Mouse (Mus musculus) forebrain, embryonic 16.5 days (tissue): ENCODE measurements around the gene Cd68. TPM values are rescaled to one million over a fixed set of nuclear protein-coding genes. Genes with fewer than 3 reads are reported as not detected.
A peak's percentile ranks its signal among the peaks of the same experiment; 100 is the strongest.
"Not testable (repeated sequence)": the region's sequence is repeated elsewhere in the genome, so short reads cannot be mapped to it uniquely, and the experiment has no call there.

Experiments used
- ATAC-seq: fragments of 200-750 bp; cut with Nextera tagmentation; 2 replicates; pipeline ENCODE4 v1.8.0; 2017; ENCODE audit warnings: mild to moderate bottlenecking, moderate library complexity
- H3K27ac ChIP-seq: fragments of 300-500 bp; sonication (generic); 2 replicates; pipeline ENCODE4 v1.5.1; 2014; ENCODE audit warnings: low read length, control low read depth
- H3K27me3 ChIP-seq: fragments of 300-500 bp; sonication (generic); replicated peaks from 2 replicates; pipeline ENCODE4 v1.6.1; 2014; ENCODE audit warnings: low read length; ENCODE audit not compliant: control insufficient read depth, insufficient read depth
- H3K36me3 ChIP-seq: fragments of 300-500 bp; sonication (generic); 2 replicates; pipeline ENCODE4 v1.6.1; 2014; ENCODE audit not compliant: control insufficient read depth, insufficient read depth
- H3K4me1 ChIP-seq: fragments of 300-500 bp; sonication (generic); replicated peaks from 2 replicates; pipeline ENCODE4 v1.6.1; 2014; ENCODE audit warnings: low read length; ENCODE audit not compliant: control insufficient read depth, insufficient read depth
- H3K4me2 ChIP-seq: fragments of 300-500 bp; sonication (generic); 2 replicates; pipeline ENCODE4 v1.6.1; 2014; ENCODE audit warnings: mild to moderate bottlenecking, low read length, control low read depth
- H3K4me3 ChIP-seq: fragments of 300-500 bp; sonication (generic); replicated peaks from 2 replicates; pipeline ENCODE4 v1.5.1; 2014; ENCODE audit warnings: mild to moderate bottlenecking, low read length, control low read depth
- H3K9ac ChIP-seq: fragments of 300-500 bp; sonication (generic); replicated peaks from 2 replicates; pipeline ENCODE4 v1.6.1; 2014; ENCODE audit warnings: low read depth, low read length, control low read depth
- H3K9me3 ChIP-seq: fragments of 300-500 bp; sonication (generic); 2 replicates; pipeline ENCODE4 v1.6.1; 2016; ENCODE audit warnings: low read length; ENCODE audit not compliant: control insufficient read depth
- WGBS: fragments of 180-500 bp; shearing (Covaris S2); extraction: QIAGEN DNeasy Blood & Tissue Kit; methylation state at CpG from one replicate; pipeline ENCODE4 v1.1.7; 2014; 5-methylcytosine and 5-hydroxymethylcytosine counted together
- polyA plus RNA-seq: library from polyadenylated mRNA; unstranded; fragments of >200 nt; fragmentation: Nextera tagmentation; extraction: Ambion mirVana; gene quantifications from 2 replicates; pipeline ENCODE4 v1.2.1, GENCODE M21; 2015

Gene Cd68
- polyA plus RNA-seq, 1 experiment from 2014 or later = 7.8 TPM

- no peak overlapping the region for H3K27ac ChIP-seq
- no peak for ATAC-seq
- no peaks in the 10 kb centered on the region for H3K9me3 ChIP-seq
- no peaks in the 10 kb centered on the region for H3K27me3 ChIP-seq
- no peak overlapping the region for H3K4me3 ChIP-seq
- no peak overlapping the region for H3K4me2 ChIP-seq
- peaks cover 8% of the 10 kb centered on the region for H3K4me1 ChIP-seq
- 81% methylated on average over 4 of the region's 4 CpGs for WGBS
- H3K36me3 ChIP-seq = no peaks in the 10 kb centered on the region
- H3K9ac ChIP-seq = no peak overlapping the region
Measured at GRCm38 (mm10) chr11:69707873-69708381, 42.0 kb upstream of the Cd68 start.

DNA sequence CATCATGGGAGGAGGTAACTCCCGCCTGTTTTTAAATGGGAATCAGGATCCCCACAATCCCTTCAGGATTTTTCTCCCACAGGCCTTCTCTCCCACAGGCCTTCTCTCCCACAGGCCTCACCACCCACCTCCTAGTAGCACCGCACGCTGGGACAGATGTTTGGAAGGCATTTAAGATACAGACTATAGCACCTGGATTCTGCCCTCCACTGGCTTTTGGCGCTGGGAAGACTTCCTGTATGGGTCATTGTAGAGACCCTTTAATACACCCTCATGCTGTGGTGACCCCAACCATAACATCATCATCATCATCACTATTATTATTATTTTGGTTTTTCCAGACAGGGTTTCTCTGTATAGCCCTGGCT, 41.5 kb upstream of the Cd68 start:
- no peak overlapping the region for H3K27ac ChIP-seq
- no peaks in the 10 kb centered on the region for H3K9me3 ChIP-seq
- 90% methylated on average over 4 of the region's 4 CpGs for WGBS
- no peak overlapping the region for H3K4me3 ChIP-seq
- H3K36me3 ChIP-seq = no peaks in the 10 kb centered on the region
- no peak overlapping the region for H3K4me2 ChIP-seq
- no peak for ATAC-seq
- peaks cover 8% of the 10 kb centered on the region for H3K4me1 ChIP-seq
- H3K9ac ChIP-seq = no peak overlapping the region
- H3K27me3 ChIP-seq = no peaks in the 10 kb centered on the region

GRCm38 (mm10) chr11:69706775-69707479, 41.0 kb upstream of the Cd68 start:
- Histone ChIP-seq H3K9ac (no peak overlapping the region; the same call in 1 of the 2 replicates), H3K4me1 (peaks cover 8% of the 10 kb centered on the region), H3K4me3 (no peak overlapping the region), H3K27ac (no peak overlapping the region), H3K36me3 (no peaks in the 10 kb centered on the region), H3K4me2 (no peak overlapping the region), H3K27me3 (no peaks in the 10 kb centered on the region), H3K9me3 (no peaks in the 10 kb centered on the region)
- WGBS = 36% methylated on average over 6 of the region's 6 CpGs
- peak; percentile 31; the same call in 1 of the 2 replicates for ATAC-seq

DNA sequence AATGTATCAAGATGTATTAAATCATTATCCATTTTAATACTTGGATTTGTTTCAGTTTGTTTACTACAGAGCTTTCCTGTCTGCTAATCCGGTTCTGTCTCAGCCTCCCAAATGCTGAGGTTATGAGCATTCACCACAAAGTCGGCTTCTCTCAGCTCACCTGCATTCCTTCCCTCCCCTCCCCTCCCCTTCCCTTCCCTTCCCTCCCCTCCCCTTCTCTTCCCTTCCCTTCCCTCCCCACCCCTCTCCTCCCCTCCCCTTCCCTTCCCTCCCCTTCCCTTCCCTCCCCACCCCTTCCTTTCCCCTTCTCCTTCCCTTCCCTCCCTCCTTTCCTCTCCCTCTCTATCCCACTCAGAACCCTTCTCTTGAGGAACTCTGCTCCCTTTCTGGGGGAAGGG, 38.7 kb upstream of the Cd68 start:
- 46% methylated on average over 2 of the region's 2 CpGs for WGBS
- H3K4me1 ChIP-seq = peaks cover 5% of the 10 kb centered on the region; the same call in 1 of the 2 replicates
- no peaks in the 10 kb centered on the region for H3K27me3 ChIP-seq
- no peak overlapping the region for H3K4me3 ChIP-seq
- no peak overlapping the region for H3K27ac ChIP-seq
- H3K4me2 ChIP-seq = no peak overlapping the region
- no peaks in the 10 kb centered on the region for H3K36me3 ChIP-seq
- H3K9me3 ChIP-seq = no peaks in the 10 kb centered on the region
- ATAC-seq = no peak
- H3K9ac ChIP-seq = no peak overlapping the region

GRCm38 (mm10) chr11:69703814-69704612, 38.1 kb upstream of the Cd68 start:
- ATAC-seq = no peak
- WGBS = 69% methylated on average over 8 of the region's 8 CpGs
- H3K4me2 ChIP-seq = no peak overlapping the region
- no peaks in the 10 kb centered on the region for H3K36me3 ChIP-seq
- peaks cover 5% of the 10 kb centered on the region; the same call in 1 of the 2 replicates for H3K4me1 ChIP-seq
- no peaks in the 10 kb centered on the region for H3K27me3 ChIP-seq
- H3K4me3 ChIP-seq = no peak overlapping the region
- H3K27ac ChIP-seq = no peak overlapping the region
- no peak overlapping the region for H3K9ac ChIP-seq
- H3K9me3 ChIP-seq = no peaks in the 10 kb centered on the region

DNA sequence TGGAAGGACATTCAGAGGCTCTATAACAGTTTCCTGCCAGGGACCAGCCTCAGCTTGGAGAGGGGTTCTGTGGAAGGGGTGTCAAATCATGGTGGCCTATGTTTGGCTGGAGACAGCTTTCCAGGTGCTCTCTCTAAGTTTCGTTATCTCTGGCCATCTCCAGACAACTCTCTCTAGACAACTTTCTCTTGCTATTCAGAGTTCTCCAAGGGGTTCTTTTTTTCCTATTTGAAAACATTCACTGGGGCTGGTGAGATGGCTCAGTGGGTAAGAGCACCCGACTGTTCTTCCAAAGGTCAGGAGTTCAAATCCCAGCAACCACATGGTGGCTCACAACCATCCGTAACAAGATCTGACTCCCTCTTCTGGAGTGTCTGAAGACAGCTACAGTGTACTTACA, 37.4 kb upstream of the Cd68 start:
- WGBS = 78% methylated on average over 2 of the region's 3 CpGs
- ATAC-seq, H3K4me1 ChIP-seq, H3K9ac ChIP-seq, H3K27ac ChIP-seq, H3K4me3 ChIP-seq, H3K27me3 ChIP-seq, H3K36me3 ChIP-seq, H3K9me3 ChIP-seq, H3K4me2 ChIP-seq: not testable (repeated sequence)

DNA sequence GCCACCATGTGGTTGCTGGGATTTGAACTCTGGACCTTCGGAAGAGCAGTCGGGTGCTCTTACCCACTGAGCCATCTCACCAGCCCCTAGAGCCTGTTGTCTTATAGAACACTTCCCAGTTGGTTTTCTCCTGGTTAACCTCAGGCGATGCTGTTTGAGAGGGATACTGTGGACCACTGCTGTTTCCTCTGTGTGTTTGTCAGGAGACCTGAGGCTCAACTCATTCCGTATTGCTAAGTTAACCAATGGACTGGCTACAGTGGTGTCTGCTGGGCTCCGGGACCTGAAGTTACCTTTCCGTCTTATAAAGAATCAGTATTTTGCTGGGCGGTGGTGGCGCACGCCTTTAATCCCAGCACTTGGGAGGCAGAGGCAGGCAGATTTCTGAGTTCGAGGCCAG, 36.9 kb upstream of the Cd68 start:
- not testable (repeated sequence) for H3K4me3 ChIP-seq
- WGBS = 91% methylated on average over 10 of the region's 10 CpGs

DNA sequence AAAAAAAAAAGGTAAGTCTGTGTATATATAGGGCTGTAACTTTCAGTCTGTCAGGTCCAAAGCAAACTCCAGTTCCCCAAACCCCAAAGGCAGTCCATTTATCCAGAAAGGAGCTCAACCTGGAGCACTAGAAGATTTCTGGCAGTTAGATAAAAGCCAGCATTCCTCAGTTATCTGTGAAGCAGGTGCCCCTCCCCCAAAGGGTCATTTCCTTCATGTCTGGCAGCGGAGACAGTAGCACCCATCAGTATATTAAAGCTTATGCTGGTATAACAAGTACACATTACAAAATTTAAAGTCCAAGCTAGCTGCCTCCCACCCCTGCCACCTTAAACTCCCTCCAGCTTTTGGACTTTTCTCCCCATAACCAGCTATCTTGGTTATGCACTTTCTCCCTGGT, 33.6 kb upstream of the Cd68 start:
- H3K9ac ChIP-seq = no peak overlapping the region
- no peaks in the 10 kb centered on the region for H3K36me3 ChIP-seq
- ATAC-seq = no peak
- no peaks in the 10 kb centered on the region for H3K27me3 ChIP-seq
- H3K4me1 ChIP-seq = peaks cover 11% of the 10 kb centered on the region
- H3K27ac ChIP-seq = no peak overlapping the region
- no peak overlapping the region for H3K4me3 ChIP-seq
- 96% methylated on average over 1 of the region's 1 CpGs for WGBS
- no peak overlapping the region for H3K4me2 ChIP-seq
- H3K9me3 ChIP-seq = no peaks in the 10 kb centered on the region

More for the DNA sequence above, 36.9 kb upstream of the Cd68 start:
- H3K36me3 ChIP-seq, H3K9me3 ChIP-seq, H3K9ac ChIP-seq, H3K27ac ChIP-seq, H3K4me2 ChIP-seq, H3K27me3 ChIP-seq, ATAC-seq, H3K4me1 ChIP-seq: not testable (repeated sequence)

DNA sequence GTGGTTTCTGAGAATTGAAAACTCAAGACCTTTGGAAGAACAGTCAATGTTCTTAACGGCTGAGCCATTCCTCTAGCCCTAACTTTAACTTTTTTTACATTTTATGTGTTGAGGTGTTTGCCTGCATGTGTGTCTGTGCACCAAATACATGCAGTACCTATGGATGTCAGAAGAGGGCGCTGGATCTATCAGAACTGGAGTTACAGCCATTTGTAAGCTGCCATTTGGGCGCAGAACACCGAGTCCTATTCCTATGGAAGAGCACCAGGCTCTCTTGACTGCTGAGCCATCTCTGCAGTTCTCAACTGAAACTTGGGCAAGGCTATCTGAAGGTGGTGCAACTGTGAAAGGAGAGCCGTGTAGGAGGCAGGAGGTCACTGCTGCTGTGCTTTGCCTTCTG, 32.6 kb upstream of the Cd68 start:
- no peak overlapping the region for H3K4me3 ChIP-seq
- H3K27me3 ChIP-seq = no peaks in the 10 kb centered on the region
- no peak for ATAC-seq
- H3K9ac ChIP-seq = no peak overlapping the region
- H3K4me2 ChIP-seq = no peak overlapping the region
- no peak overlapping the region for H3K27ac ChIP-seq
- no peaks in the 10 kb centered on the region for H3K9me3 ChIP-seq
- peaks cover 11% of the 10 kb centered on the region for H3K4me1 ChIP-seq
- no peaks in the 10 kb centered on the region for H3K36me3 ChIP-seq
- WGBS = 70% methylated on average over 5 of the region's 5 CpGs
